Mouse (Mus musculus) B cell, adult 2 months (primary cell): ENCODE measurements around the gene Tmem41a.
"Not testable (repeated sequence)": the region's sequence is repeated elsewhere in the genome, so short reads cannot be mapped to it uniquely, and the experiment has no call there.

Experiments
- DNase-seq, 2 experiments: peaks; one replicate each; pipeline ENCODE4 v3.0.0; 2022

Gene Tmem41a

DNA sequence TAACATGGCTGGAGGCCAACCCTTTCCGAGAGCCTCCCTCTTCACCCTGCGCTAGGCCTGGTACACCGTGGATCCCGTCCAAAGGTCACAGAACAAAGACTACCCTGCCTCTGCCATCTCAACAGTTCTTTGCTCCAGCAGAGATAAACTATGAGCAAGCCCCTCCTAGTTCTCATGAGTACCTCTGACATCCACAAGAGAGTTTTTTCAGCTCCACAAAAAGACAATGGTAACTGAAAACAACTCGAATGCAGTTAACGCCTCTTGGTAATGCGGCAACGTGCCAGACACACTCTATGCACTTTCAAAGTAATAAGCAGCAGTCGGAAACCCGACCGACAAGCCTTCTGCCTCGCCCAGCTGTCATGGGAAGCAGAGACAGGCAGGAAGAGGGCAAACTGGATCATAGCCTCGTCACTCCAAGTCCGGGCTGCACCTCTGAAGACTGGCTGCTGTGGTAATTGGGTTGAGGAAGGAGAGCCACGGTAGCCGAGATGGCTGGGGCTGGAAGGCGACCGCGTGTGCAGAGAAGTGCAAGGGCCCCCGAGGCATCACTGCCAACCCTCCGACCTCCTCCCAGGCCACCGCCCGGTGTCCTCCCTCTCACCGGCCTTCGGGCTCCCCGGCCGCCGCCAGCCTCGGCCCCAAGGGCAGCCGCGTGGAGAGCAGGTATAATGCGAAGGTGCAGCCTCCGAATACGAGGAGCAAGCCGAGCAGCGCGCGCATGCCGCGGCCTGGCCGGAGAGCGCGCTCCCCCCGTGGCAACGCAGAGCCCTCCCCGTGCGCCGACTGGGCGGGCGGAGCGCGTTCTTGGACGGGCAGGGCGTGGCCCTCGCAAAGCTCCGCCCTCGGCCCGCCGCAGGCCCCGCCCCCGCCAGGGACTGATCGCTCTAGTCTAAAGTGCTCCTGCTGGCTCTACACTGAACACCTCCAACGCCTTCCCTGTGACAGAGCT lies at the start of gene Tmem41a:
Gene Tmem41a, minus strand, starts transcription at position 792 of the 955 bp plus-strand sequence.
- peak; percentile 92 to 94 for DNase-seq

DNA sequence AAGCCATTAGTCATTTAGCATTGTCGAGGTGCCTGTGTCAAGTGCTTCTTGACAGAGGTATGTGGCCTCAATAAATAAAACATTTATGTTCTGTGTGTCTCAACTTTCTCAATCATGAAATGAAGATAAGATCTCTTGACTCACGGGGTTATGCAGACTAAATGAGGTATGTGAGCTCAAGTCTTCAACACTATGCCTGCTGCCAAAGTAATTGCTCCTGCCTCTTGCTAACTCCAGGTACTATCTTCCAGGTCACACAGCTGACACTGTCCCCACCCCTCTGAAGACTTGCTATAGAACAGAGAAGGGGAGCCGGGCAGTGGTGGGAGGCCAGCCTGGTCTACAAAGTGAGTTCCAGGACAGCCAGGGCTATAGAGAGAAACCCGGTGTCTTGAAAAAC lies 49.0 kb upstream of the Tmem41a start:
- DNase-seq: no peak

DNA sequence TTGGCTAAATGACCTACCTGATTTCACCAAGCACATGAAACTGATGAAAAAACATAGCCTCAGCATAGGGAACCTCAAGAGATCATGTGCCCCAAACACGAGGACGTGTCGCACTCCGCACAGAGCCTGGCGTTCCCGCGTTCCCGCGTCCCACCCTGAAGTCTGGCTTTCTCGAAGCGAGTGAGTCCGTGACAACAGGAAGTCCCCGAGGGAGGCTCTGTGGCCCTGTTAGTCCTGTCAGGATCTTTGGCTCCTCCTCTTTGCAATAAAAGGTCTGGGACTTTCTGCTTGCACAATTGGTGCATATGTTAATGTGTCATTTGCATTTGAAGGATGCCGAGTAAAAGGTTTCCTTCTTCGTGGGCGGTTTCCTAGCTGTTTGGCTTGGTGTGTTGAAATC lies 48.0 kb upstream of the Tmem41a start, which contains the start of gene Liph:
Gene Liph, minus strand, starts transcription at position 360 of the 400 bp plus-strand sequence.
- peak; percentile 30 to 32 for DNase-seq

- DNase-seq: no peak
Measured at GRCm38 (mm10) chr16:21991774-21992173, 44.4 kb upstream of the Tmem41a start.

DNA sequence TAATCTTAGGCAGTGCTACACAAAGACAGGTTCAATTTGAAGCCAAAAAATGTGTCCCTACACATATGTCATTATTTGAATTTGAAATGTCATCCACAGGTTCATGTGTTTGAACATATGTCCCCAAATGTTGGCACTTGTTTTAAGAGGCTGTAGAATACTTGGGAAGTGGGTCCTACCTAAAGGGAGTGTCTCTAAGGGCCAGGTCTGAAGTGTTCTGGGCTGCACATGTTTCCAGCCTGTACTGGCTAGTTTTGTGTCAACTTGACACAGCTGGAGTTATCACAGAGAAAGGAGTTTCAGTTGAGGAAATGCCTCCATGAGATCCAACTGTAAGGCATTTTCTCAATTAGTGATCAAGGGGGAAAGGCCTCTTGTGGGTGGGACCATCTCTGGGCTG lies 43.5 kb upstream of the Tmem41a start:
- not testable (repeated sequence) for DNase-seq

GRCm38 (mm10) chr16:21987956-21988355 lies 40.6 kb upstream of the Tmem41a start:
- DNase-seq: no peak

DNA sequence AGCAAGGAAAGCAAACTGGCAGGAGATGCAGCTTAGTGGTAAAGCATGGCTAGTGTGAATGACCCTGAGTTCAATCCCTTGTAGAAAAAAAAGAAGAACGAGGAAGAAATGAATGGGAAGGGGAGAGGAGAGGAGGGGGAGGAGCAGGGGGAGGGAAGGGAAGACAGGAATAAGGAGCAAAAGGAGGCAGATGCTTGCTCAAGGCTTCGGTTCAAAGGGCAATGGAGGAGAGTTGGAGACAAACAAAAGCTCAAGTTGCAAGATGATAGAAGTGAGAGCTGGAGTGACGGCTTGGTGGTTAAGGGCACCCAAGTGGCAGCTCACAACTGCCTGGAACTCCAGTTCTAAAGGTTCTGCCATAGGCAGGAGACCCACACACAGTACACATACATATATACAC lies 38.8 kb upstream of the Tmem41a start:
- DNase-seq: no peak

GRCm38 (mm10) chr16:21984091-21984490 lies 36.7 kb upstream of the Tmem41a start:
- DNase-seq: no peak

DNA sequence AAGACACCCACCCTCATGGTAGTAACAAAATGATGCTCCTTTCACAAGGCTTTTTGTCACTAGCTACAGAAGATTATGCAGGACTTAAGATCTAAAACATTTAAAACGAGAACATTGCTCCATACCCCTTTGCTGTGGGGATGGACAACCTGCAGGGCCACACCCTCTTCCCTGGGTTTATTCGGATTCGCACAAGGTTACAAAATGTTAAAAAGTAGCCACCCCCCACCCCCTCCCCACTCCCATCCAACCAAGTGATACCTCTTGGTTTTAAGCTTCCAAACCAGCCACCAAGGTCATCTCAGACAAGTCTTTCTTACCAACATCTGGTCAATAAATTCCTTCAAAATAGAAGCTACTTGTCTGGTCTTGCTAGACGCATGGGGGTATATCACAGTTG lies 36.2 kb upstream of the Tmem41a start:
- no peak for DNase-seq

- DNase-seq: no peak
Measured at GRCm38 (mm10) chr16:21983146-21983545, 35.8 kb upstream of the Tmem41a start.

GRCm38 (mm10) chr16:21977347-21977746 lies 30.0 kb upstream of the Tmem41a start:
- DNase-seq: no peak

GRCm38 (mm10) chr16:21976203-21976602 lies 28.9 kb upstream of the Tmem41a start:
- DNase-seq: no peak

GRCm38 (mm10) chr16:21971446-21971845 lies 24.1 kb upstream of the Tmem41a start:
- DNase-seq: no peak

DNA sequence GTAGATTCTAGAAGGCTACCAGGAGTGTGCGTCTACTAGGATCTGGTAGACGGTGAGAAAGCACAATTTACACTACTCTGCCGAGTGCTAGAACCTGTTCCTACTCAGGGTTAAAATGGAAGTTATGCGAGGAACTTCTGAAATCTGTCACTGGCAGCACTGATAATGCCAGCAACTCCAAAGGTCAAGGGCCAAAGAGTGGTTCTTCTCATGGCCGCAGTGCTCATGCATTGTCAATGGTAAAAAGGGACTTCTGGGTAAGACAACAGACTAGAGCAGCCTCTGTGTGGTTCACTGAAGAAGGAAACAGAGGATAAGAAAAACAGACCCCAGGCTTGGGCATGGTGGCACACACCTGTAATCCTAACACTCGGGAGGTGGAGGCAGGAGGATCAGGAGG lies 23.2 kb upstream of the Tmem41a start:
- DNase-seq: no peak

GRCm38 (mm10) chr16:21969874-21970273 lies 22.5 kb upstream of the Tmem41a start:
- no peak for DNase-seq

DNA sequence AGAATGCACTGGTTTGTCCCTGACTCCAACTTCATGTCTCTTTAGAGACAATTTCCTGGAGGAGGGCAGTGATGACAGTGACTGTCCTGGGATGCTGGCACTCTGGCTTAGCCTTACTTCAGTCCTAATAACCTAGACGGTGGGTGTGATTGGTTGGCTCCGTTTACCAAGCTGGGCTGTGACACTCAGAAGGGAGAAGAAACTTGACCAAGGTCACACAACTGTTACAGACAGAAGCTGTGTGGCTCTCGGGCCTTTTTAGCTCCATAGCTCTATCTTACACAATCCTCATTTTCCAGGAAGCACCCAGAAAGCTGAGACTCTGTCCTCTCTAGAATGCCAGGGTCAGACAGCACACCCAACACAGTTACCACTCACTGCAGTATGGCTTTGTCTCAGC lies 18.2 kb upstream of the Tmem41a start:
- DNase-seq: no peak

GRCm38 (mm10) chr16:21955591-21955990 lies 8.2 kb upstream of the Tmem41a start:
- DNase-seq: no peak

GRCm38 (mm10) chr16:21928471-21928870 lies 18.9 kb downstream of the Tmem41a start:
- DNase-seq: no peak

DNA sequence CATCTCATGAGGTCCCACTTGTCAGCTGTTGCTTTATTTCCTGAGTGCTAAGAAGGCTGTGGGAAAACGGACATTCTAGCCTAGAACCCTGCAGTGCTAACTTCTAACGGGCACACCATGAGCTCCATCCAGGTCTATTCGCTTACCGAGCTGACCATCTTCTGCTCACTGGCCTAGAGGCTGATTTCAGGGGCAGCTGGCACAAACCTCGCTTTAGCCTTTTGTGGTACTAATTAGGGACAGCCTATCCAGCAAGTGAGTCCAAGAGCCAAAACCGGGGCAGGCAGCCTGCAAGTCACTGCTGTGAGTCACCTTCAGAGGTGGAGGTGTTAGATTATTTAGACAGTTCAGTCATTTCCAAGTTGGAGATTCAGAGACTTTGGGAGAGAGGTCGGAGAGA lies 30.7 kb downstream of the Tmem41a start:
- no peak for DNase-seq

DNA sequence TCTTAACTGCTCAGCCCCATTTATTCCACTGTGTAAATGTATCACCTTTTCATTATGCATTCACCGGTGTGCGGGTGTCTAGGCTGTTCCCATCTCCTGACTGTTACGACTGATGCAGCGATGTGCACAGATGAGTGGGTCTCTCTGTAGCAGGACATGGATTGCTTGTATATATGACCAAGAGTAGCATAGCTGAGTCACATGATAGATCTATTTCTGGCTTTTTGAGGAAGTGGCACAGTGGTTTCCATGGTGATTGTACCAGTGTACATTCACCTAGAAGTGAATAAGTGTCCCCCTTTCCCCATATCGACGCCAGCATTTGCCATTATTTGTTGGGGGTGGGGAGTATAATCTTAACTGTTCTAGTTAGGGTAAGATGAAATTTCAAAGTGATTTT lies 34.0 kb downstream of the Tmem41a start:
- peak; percentile 55 to 64 for DNase-seq

- DNase-seq: not testable (repeated sequence)
Measured at GRCm38 (mm10) chr16:21908906-21909305, 38.4 kb downstream of the Tmem41a start.

- DNase-seq: no peak
Measured at GRCm38 (mm10) chr16:21906902-21907301, 40.5 kb downstream of the Tmem41a start.

- DNase-seq: no peak
Measured at GRCm38 (mm10) chr16:21905996-21906395, 41.4 kb downstream of the Tmem41a start.

GRCm38 (mm10) chr16:21904636-21905035 lies 42.7 kb downstream of the Tmem41a start:
- DNase-seq: no peak

DNA sequence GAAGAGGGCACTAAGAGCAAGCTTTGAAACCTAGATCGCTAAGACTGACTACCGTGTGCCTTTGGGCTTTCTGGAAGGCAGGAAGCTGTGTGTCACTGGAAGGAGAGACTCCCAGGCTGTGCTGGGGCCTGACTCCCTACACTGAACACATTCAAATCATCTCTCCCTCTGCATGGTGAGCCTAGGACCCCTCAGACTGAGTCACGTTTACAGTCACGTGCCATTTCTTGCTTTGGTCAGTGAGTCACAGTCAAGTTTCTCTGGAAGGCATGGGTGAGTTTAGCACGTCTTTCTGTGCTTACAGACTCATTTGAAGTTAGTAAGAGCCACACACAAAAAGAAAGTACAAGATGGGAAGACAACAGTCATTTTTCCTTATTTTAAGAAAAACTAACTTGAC lies 46.1 kb downstream of the Tmem41a start:
- no peak for DNase-seq
